Mouse (Mus musculus) kidney, postnatal 4 days (tissue): ENCODE results near the gene Cadm1.

ENCODE experiments used
- DNase-seq, 2 experiments: peaks; one replicate each; pipeline ENCODE4 v3.0.0; 2021; ENCODE audit warnings: mixed read lengths in 2 of 2

Cadm1 gene

DNA sequence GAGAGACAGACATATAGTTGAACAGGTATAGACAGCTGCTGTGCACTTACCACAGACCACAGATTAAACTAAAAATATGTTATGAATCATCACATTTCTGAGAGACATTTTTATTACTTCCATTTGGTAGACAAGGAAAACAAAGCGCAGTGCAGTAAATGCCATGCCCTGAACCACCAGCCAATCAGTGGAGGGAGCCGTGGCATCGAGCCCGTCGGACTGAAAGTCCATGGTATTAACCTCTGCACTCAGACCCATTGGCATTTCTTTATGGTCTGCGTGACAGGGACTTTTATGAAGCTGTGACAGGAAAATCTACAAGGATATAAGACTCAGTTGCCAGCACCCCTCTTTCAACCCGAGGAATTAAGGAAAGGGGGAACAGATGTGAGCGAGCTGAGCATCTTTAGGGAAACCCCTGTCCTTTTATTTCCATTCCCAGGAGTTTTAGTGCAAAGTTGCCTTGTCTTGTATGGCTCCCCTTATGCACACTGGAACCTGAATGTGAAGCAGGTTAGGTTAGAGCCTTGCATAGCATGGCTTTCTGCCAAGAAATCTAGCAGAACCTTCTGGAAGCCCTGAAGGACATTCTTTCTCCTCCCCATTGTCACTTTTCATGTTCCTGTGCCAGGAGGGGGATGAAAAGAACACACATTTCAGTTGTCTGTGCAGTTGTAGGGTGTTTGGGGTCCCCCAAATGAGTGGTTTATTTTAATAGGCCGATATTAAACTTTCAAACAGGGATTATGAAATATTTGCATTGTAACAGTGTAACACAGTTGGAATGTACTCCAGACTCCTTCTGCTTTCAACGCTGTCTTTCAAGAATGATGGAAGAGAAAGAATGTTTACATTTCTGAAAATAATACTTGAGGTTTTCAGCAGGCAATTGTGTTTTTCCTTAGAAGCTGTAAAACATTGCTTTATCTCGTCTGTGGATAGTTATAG, 145.1 kb downstream of the Cadm1 start:
- no peak for DNase-seq

DNA sequence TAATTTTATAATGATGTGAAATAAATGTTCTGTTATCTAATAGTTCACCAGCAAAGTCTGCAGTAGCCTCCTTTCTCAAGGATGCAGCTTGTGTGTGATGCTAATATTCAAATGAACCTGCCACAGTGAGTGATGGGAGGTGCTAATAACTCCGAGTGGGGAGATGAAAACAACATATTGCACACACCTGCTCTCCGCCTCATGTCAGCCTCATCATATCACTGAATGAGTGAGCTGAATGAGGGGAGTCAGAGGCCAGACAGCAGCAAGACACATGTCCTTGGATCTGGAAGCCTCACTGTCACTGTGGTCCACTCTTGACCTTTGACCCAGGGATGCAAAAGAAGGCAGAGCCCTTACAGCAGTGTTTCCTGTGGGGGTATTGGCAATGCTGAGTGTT, 156.9 kb downstream of the Cadm1 start:
- DNase-seq = no peak

DNA sequence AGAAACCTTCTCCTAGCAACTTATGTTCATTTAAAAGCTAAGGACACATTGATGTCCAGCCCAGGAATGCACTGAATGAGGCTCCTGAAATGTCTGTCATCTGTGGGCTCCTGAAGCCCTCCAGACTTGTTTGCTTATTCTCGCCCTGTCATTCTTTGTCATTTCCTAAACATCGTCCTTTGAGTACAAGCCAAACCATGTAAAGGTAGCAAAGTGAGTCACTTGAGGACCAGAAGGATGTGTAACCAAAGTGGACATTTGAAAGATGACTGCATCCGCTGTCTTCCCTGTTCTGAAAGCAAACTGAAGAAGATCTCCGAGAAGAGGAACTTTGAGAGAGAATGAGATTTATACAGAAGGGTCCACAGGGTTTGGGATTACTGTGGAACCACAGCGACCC, 157.6 kb downstream of the Cadm1 start:
- no peak for DNase-seq

DNA sequence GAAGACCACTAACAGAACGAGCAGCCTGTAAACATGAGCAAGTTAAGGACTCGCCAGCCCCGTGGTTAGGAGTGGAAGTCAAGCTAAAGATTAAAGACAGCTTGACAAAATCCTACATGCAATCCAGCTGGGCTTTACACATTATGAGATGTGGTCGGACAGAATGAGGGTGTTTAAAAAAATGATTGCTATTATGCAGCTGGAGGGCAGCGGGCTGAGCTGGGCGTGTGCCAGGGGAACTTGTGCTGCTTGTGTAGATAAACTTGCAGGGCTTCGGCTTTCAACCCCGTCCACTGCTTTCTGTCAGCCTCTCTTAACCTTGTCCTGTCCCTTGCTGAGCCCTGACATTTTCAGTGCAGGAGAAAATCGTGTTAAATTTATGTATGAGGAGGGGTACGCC, 158.3 kb downstream of the Cadm1 start:
- DNase-seq = peak; percentile 81 to 88

DNA sequence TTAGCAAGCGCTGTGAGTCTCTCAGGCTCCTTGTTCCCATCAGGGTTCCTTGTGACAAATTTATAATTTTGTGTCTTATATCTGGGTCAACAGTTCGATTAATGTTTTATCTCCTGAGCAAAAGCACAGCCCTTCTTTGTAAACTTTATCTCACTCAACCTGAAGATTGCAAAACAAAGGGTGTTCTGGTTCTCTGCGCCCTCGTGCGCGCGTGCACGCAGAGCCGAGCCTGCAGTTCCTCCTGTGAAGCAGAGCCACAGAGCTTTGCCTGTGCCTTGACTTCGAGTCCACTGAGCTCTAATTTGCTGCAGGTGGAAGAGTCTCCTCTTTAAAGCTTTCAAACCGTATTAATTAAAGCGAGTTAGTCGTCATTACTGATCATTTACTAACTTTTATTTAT, 162.9 kb downstream of the Cadm1 start:
- DNase-seq = no peak

DNA sequence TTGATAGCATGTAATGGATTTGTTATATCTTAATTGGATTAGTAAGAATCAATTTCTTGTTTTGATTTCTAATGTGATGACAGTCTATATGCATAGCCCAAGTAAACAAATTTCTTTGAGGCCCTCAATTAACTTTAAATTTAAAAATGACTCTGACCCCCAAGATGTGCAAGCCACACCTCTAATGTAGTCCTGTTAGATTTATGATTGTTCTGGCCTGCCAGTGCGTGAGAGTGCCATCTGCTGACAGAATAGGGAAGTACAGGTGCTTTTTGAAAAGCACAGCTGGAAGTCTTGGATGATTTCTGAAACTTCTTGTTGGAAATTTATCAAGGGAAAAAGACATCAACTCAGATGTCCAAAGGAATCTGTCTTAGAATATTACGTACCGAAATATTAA, 169.1 kb downstream of the Cadm1 start:
- DNase-seq = peak; percentile 74

DNA sequence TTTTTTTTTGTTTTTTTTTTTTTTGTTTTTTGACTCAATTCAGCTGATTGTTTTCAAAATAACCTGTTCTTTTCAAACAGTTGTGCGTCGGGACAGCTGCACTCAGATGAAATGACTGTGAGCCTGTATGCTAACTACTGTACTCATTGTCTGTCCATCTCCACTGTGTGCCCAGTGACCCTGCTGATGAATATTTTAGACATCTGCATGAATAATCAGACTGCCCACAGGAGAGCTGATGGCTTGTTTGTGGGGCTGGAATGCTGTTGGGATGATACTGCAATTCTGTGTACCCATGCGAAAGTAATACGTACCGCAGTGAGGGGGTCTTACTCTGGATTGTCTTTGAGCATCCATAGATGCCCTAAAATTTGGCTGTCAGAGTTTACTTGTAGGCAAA, 170.0 kb downstream of the Cadm1 start:
- no peak for DNase-seq

DNA sequence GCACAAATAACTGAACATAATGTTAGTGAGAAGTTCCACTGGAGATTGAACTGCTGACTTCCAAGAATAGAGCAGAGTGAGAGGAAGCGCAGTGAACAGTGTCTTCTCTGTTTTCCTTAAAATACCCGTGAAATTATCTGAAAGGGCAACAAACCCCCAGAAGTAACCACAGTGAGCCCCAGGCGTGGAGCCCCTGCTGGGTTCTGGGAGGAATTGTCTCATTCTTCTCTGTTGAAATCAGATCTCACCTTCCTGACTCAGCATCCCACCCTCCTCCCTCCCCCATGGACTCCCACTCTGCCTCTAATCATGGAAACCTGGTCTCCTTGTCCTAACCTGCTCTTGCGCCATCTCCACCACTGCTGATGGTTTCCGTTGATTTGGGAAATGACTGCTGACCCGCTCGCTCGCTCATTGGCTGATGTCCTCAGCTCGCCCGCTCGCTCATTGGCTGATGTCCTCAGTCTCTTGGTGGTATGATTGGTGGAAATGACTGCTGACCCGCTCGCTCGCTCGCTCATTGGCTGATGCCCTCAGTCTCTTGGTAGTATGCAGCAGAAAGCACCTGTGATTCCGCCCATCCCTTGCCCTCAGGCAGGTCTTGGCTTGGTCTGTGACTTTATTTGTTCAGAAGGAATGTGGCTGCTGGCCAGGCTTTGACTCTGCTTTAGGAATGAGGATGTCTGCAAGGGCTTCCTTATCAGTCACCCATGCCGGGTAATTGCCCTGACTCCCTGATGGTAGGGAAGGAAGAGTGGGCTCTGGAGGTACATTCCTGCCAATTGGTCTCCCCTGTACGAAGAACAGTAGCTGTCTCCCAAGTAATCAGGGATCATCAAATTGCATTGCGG, 173.3 kb downstream of the Cadm1 start:
- no peak for DNase-seq

DNA sequence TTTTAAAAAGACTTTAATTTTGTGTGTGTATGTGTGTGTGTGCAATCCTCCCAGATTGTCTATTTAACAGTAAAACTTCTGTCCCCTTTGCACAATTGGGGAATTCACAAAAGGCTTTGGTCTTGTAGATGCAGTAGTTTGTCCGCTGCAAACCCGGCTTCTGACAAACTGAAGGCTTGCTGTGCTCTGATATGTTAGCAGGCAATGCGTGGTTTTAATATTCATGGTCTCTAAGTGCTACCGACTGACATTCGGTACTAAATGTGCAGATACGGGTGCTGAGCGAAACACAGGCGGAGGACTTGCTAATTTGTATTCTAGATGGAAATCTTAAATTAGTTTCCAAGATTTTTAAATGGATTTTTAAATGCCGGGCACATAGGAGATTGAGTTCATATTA, 176.4 kb downstream of the Cadm1 start:
- no peak for DNase-seq

DNA sequence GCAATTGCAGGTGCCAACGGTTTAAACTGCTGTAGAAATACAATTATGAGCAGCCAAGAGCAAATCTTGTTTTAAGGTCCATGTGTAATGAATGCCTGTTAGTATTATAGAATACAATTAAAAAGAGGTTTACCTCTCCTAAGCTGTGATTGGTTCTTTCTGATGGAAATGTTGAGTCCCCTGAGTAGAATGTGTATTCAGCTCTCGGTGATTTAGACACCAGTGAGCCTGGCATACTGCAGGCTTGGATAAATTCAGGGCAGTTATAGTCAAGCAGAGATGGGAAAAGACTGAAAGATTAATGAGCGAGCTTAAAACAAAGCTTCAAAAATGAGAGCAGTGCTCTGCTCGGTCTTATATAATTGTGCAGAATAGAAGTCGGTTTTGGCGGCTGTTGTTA, 177.4 kb downstream of the Cadm1 start:
- no peak for DNase-seq

DNA sequence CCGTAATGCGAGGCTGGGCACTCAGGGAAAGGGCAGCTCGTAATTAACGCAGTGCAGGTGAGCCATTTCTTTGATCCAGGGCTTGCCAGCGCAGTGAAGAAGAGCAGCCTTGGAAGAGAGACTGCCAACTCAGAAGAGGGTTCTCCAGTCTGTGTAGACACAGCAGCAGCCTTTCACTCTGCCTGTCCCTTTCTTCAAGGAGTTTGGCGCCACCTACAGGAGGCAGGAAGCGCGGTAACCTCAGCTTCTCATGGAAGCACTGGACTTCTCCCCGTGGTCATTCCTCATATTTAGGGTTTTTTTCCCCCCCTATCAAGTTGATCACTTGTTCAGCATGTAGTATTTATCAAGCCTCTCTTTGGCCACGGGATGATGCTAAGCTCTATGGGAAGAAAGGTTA, 178.3 kb downstream of the Cadm1 start:
- peak; percentile 88 for DNase-seq

DNA sequence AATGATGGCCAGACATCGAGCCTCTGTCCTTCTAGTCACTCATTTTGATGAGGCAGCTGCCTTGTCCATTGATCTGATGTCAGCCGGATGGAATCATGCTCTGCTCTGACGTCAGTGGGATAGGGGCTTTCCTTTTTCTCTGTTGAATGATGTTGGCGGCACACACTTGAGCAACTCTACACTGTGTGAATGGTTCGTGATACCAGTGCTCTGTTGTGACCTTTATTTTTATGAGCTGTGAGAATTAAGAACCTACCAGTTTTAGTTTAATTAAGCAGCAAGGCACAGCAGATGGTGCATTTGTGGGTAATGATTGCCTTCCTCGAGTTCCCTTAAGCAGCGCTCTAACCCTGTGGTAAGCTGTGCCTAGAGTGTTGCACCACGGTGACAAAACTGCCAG, 181.0 kb downstream of the Cadm1 start:
- DNase-seq = no peak

DNA sequence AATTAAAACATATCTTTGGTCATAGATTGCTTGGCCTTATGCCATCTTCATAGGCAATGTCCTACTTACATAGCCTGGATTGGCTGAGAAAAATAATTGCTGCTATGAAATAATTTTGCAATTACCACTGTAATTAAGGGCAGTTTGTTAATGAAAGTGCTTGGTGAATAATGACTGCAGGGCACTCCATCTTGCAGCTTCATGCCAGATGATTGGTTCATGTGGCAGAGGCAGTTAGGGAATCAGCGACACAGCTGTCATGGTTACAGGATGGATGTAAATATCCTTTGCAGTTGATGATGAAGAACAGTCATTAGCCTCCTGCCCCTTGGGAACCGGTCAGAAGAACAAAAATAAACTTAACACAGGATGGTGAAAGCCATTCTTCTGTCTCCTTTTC, 184.6 kb downstream of the Cadm1 start:
- no peak for DNase-seq

DNA sequence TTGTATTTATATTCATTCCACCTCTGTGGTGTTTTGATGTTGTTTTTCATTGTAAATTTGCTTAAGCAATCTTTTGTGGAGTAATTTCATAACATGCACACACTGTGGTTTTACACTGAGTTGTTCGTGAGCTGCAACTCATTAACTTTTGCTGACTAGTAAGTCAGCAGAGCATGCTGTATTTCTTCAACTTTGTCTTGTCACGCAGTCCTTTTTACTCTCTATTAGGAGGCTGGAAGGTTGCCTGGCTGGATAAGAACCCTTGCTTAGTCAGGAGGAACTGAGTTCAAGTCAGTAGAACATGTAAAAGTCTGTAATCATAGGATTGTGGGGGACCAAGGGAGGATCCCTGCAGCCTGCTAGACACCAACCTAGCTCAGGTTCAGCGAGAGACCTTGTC, 185.4 kb downstream of the Cadm1 start:
- no peak for DNase-seq

DNA sequence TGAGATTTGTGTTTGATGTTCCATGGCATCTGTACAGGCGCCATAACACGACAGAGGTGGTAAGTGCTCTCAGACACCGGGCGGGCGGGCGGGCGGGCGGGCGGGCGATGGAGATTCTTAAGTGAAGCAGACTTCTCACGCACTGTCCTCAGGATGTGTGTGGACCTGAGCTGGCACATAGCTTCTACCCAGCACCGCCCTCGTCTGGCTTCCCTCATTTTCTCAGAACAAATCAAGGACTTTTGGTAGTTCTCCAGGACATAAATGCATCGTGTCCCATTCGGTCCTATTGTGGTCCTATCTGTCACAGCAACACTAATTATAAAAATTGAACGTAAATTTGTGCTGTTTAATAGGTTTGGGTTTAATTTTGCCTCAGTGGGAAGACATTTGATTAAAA, 186.9 kb downstream of the Cadm1 start:
- no peak for DNase-seq

DNA sequence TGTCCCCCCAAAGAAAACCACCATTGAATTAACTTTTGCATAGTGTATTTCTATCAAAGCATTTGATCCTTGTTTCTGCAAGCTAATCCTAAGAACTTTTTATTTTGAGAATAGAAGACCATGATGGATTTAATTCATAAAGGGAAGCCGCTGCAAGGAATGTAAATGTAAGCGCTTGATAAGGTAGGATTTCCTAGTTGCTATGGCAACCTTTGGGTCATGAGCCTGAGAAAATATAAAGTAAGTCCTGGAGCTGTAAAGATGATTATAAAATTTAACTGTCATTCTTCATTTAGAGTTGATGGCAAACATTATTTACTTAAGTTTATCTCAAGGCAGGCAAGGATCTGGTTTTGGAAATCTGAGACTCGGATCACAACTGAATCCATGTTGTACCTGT, 197.6 kb downstream of the Cadm1 start:
- DNase-seq = no peak

DNA sequence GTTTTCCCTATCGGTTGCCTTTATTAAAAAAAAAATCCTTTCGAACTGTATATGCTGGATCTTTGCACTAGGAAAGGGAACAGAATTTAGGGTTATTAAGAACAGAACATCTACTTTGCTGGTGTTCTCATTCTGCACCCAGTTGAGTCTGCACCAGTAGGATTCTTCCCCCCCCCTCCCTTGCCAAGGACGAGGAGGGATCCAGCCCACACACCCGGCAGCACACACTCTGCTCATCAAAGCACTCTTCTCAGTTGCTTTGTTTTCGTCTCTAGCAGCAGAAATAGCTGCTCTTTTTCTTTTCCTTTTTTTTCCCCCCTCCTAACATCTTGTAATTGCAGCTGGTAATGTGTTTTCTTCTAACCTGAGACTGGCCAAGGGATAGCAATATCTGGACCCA, 198.9 kb downstream of the Cadm1 start:
- no peak for DNase-seq

DNA sequence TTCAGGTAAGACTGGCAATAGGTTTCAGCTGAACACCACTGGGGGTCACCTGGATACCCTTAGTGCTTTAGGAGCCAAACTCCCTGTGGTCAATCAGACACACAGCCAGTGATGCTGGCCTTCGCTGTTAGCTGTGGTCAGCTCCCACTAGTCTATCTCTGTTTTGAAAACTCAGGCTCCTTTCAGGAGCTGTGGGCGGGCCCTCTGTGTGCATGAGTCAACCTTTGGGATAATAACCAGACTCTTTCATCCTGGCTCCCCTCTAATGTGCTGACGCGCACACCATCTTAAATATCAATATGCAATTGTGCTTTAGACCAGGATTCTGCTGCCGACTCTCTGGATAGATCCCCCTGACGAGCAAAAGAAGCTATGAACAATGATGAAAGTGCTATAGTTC, 200.3 kb downstream of the Cadm1 start:
- no peak for DNase-seq

DNA sequence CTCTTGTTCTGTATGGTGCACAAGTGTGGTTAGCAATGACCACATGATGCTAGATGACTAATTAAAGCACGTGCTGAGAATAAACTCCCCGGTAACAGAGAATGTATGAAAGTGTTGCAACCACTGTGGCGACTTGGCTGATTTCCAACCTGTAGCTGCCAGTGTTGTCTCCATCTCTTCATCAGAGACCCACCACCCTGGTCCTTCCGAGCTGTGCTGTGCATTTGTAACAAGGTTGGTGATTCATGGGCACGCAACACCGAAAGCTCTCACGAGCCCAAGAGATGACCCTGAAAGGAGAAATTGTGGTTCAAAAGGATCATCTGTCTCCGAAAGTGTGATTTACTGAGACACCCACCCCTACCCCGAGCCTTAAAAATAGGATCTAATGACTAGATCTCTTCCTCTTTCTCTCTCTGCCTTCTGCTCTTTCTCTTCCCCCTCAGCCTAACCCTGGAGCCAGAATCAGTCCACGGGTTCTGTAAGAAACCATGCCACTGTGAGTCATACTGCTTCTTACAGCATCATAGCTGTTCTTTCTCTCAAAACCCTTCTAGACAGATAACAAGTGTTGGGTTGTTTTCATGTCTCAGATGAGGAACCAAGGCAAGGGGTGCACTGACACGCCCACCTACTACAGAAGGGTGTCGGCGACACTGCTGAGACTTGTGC, 203.9 kb downstream of the Cadm1 start:
- DNase-seq = no peak

DNA sequence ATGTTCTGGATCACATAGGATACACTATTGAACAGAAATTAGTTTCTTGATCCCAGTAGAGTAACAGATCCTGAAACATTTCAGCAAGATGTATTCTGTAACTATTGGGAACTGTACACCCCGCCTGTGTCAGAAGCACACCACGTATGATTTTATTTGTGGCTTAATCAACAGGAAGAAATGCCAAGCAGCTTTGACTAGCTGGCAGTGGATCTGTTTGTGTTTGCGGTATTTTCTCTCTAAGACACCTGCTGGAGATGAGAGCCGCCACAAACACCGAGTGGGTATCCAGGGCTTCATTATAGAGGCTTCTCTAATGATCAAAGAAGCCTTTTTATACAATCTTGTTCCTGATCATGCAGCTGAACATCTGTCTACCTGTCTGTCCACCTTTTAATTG, 204.9 kb downstream of the Cadm1 start:
- no peak for DNase-seq

DNA sequence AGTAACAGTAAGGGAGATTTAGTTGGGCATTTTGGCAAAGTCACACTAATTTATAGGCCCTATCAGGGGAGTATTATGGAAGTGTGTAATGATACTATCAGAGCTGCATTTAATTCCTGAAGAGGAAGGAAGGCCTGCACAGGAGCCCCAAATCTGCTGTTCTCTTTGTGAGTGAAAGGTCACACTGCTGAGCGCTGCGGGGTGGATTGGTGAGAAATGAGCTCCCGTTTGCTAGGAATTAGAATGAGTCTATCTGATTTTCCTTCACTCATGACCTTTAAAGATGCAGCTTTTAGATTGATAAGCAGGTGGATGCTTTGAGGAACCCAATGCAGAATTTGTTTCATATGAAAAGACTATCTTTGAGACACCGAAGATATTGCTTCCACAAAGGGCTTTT, 208.8 kb downstream of the Cadm1 start:
- DNase-seq = no peak

DNA sequence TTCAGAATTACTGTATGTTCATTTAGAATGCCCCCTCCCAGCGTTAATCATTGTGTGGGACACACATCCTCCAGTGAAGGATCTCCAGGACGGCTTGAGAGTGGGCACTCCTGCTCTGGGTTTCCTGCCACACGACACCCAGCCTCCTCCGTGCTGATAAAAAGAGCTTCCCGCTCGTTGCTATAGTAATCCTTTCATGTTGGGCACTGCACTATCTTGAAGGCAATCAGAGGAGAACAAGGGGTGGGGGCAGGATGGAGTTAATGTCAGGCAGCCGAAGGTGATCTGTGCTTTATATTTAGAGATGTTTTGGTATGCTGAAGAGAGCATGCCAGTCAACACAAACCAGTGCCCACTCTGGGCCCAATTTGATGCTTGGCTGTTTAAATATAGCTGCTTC, 209.3 kb downstream of the Cadm1 start:
- no peak for DNase-seq

DNA sequence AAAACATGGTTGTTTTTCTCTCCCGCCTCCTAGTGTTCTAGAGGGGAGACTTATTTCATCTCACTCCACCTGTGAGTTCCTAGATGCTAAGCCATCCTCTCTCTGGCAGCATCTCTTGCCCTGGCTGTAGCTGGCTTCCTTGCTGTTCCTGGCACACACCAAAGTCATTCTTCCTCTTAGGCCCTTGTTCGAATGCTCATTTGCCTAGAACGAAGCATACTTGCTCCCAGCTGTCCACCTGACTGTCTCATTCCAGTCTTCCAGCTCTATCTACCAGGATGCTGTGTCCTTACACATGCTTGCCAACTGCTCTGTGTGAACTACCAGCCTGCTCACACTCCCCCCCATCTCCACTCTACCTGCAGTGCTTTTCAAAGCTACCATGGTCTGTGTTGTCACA, 211.8 kb downstream of the Cadm1 start:
- no peak for DNase-seq

DNA sequence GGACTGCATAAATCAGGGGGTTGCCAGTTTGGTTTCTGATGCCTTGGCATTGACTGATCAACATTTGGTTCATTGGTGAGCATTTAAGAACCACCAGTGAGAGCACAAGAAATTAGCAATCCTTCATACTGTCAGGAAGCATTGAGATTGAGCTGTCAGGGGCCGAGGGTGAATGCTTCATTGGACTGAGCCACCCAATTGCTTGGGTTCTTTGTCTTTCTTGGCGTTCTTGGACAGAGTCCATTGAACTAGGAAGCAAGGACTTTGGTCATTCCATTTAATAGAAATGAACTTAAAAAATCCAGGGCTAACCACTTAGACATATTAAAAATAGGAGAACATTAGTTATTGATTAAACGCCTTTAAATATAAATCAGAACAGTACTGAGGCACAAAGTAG, 214.9 kb downstream of the Cadm1 start:
- DNase-seq = no peak
